ENCODE assay signal across 9 mouse cellular contexts in genomic region chr9:66697355-66698140, GRCm38 (mm10). TPM values are rescaled to one million over a fixed set of nuclear protein-coding genes. Genes with fewer than 3 reads are reported as not detected.
A peak's percentile ranks its signal among the peaks of the same experiment; 100 is the strongest.
DNase-seq lines count a peak whose midpoint lies in the region; ATAC-seq and TF ChIP-seq lines count a peak whose summit lies in the region.
"Had no signal": no experiment of that assay in that cellular context is flagged by ENCODE, and none has a peak within 500 bp of the region (broad histone marks: within the 10 kb centered on the region; RNA-seq: fewer than 3 reads in every experiment).

No protein-coding gene starts in this region.

- no peaks in the 10 kb centered on the region for H3K9me3 ChIP-seq in MEL (replicated peaks; ENCODE audit: insufficient read depth, low read length)
- no peaks in the 10 kb centered on the region for H3K9me3 ChIP-seq in embryonic facial prominence, embryonic 10.5 days
- H3K9me3 ChIP-seq: embryonic facial prominence, embryonic 13.5 days; neural tube, embryonic 15.5 days had no signal

- no peak overlapping the region for H3K4me3 ChIP-seq in MEL (ENCODE audit: control insufficient read depth in 1 of 2, insufficient read depth in 1 of 2, low read depth in 2 of 2, low read length in 2 of 2)
- H3K4me3 ChIP-seq in embryonic facial prominence, embryonic 10.5 days: no peak overlapping the region
- H3K4me3 ChIP-seq: embryonic facial prominence, embryonic 13.5 days; neural tube, embryonic 15.5 days had no signal

- TF ChIP-seq POLR2A in MEL (IDR thresholded peaks at IDR 0.05; ENCODE audit: control insufficient read depth in 1 of 2, insufficient read depth in 1 of 2, low read depth in 1 of 2, low read length in 2 of 2, poor library complexity in 1 of 2): no peak

- ATAC-seq in common myeloid progenitor, adult 5-6 weeks (replicated peaks; ENCODE audit: low read depth, poor library complexity, severe bottlenecking): peak; percentile 65; the same call in 1 of the 2 replicates
- ATAC-seq in megakaryocyte, adult 5-6 weeks (ENCODE audit: poor library complexity, severe bottlenecking): peak; percentile 86
- ATAC-seq in megakaryocyte-erythroid progenitor cell, adult 5-6 weeks (replicated peaks; ENCODE audit: low FRiP score, low TSS enrichment, poor library complexity, severe bottlenecking): no peak

- no peak; a peak in 1 of 6 replicates for TF ChIP-seq CTCF in MEL (IDR thresholded peaks at IDR 0.05 in 2 of 3, conservative IDR thresholded peaks at IDR 0.05 in 1 of 3; ENCODE audit: control insufficient read depth in 1 of 3, insufficient read depth in 1 of 3, low read depth in 2 of 3, low read length in 3 of 3, poor library complexity in 1 of 3, severe bottlenecking in 1 of 3)

- H3K36me3 ChIP-seq in MEL (ENCODE audit: control insufficient read depth in 1 of 2, insufficient read depth in 2 of 2, low read length in 2 of 2): no peaks in the 10 kb centered on the region
- H3K36me3 ChIP-seq in embryonic facial prominence, embryonic 10.5 days (replicated peaks): no peaks in the 10 kb centered on the region
- H3K36me3 ChIP-seq: embryonic facial prominence, embryonic 13.5 days; neural tube, embryonic 15.5 days had no signal

- 80% methylated on average over 7 of the region's 7 CpGs for WGBS in embryonic facial prominence, embryonic 10.5 days

- TF ChIP-seq EP300 in MEL (IDR thresholded peaks at IDR 0.05; ENCODE audit: low read depth in 1 of 2, low read length in 2 of 2): no peak

- H3K4me1 ChIP-seq in MEL (ENCODE audit: control insufficient read depth in 1 of 2, insufficient read depth in 2 of 2, low read length in 2 of 2): no peaks in the 10 kb centered on the region
- peaks cover 6% of the 10 kb centered on the region for H3K4me1 ChIP-seq in embryonic facial prominence, embryonic 10.5 days
- H3K4me1 ChIP-seq: neural tube, embryonic 15.5 days had no signal

- peaks cover 4 to 9% of the 10 kb centered on the region in 2 experiments for H3K27me3 ChIP-seq in MEL (ENCODE audit: control insufficient read depth in 1 of 2, insufficient read depth in 2 of 2, low read length in 2 of 2)
- H3K27me3 ChIP-seq in embryonic facial prominence, embryonic 10.5 days (replicated peaks; ENCODE audit: low read depth, poor library complexity, severe bottlenecking): no peaks in the 10 kb centered on the region
- H3K27me3 ChIP-seq: embryonic facial prominence, embryonic 13.5 days; neural tube, embryonic 15.5 days had no signal

- H3K27ac ChIP-seq in MEL (ENCODE audit: control insufficient read depth, low read depth, low read length): no peak overlapping the region
- H3K27ac ChIP-seq in embryonic facial prominence, embryonic 10.5 days (replicated peaks): no peak overlapping the region
- H3K27ac ChIP-seq: embryonic facial prominence, embryonic 13.5 days; neural tube, embryonic 15.5 days had no signal

- no peak overlapping the region for H3K9ac ChIP-seq in MEL (ENCODE audit: control insufficient read depth, low read depth, low read length, poor library complexity, severe bottlenecking)
- H3K9ac ChIP-seq: embryonic facial prominence, embryonic 13.5 days; neural tube, embryonic 15.5 days had no signal

- no peak; the same call in 1 of the 2 replicates for TF ChIP-seq RAD21 in MEL (IDR thresholded peaks at IDR 0.05; ENCODE audit: low read depth, low read length)

- DNase-seq in MEL (ENCODE audit: low read depth, low spot score): no peak
- DNase-seq in kidney, postnatal 4 days: peak; percentile 70 to 83
- DNase-seq in embryonic facial prominence, embryonic 10.5 days (ENCODE audit: low spot score): no peak
- DNase-seq in urinary bladder, postnatal 14 days (ENCODE audit: low spot score): no peak

- H3K79me2 ChIP-seq in MEL (ENCODE audit: control insufficient read depth, insufficient read depth, low read length, poor library complexity): no peaks in the 10 kb centered on the region

TF ChIP-seq in MEL, 35 proteins besides CTCF, POLR2A, EP300 and RAD21:
- TF ChIP-seq USF1 (IDR thresholded peaks at IDR 0.05; ENCODE audit: low read depth, low read length): no peak
- peak; percentile 27; the same call in 1 of the 2 replicates for TF ChIP-seq SMC3 (IDR thresholded peaks at IDR 0.05; ENCODE audit: low read depth, low read length)
- TF ChIP-seq GATA1 (IDR thresholded peaks at IDR 0.05; ENCODE audit: low read depth, low read length): no peak

RNA-seq across cellular contexts. Expression of gene Car12, which starts 15.9 kb away (rescaled TPM):
- total RNA-seq in MEL (2012; rRNA removed): 0.77 and 1.1 TPM in 2 replicates
- 1 to 10 TPM in 1 of 2 experiments, not detected in 1; 1.8 TPM for polyA plus RNA-seq in MEL (2012; ENCODE audit: insufficient read depth in 1 of 2, insufficient read length in 2 of 2, low read depth in 1 of 2, low replicate concordance in 2 of 2, missing spikeins in 1 of 2)
- total RNA-seq in common myeloid progenitor, adult 5-6 weeks (2017): 3.4 and 3.7 TPM in 2 replicates
- total RNA-seq in megakaryocyte, adult 5-6 weeks (2015): 0.09 and 0.16 TPM in 2 replicates
- total RNA-seq in megakaryocyte, adult 5-6 weeks (2017): 0.11 TPM in 1 of 2 replicates, not detected in the other
- 5.6 and 6.5 TPM in 2 replicates for polyA plus RNA-seq in embryonic facial prominence, embryonic 10.5 days (2016; fragmentation: Nextera tagmentation; extraction: Ambion mirVana)
- total RNA-seq in megakaryocyte-erythroid progenitor cell, adult 5-6 weeks (2014; fragmentation: Nextera tagmentation): not detected in 2 replicates
- 1.1 TPM in 1 of 2 replicates, not detected in the other for total RNA-seq in megakaryocyte-erythroid progenitor cell, adult 5-6 weeks (2017)

Comparison
In these comparisons a context has a peak if more than half of its experiments do, and no peak if none do; other contexts are left out.
1. DNase-seq: peak in kidney, postnatal 4 days (2 of 2); none in MEL (single experiment), embryonic facial prominence, embryonic 10.5 days (single experiment) and urinary bladder, postnatal 14 days (single experiment).